Mouse (Mus musculus): ENCODE results near the gene Camk2b. TPM values are rescaled to one million over a fixed set of nuclear protein-coding genes. Genes with fewer than 3 reads are reported as not detected.

The Camk2b gene
- 39.5 TPM for polyA plus RNA-seq (2015; fragmentation: Illumina TruSeq; extraction: RNeasy Lipid Tissue Mini Kit (QIAGEN cat#74804); ENCODE audit: insufficient read depth, low read depth, low replicate concordance)

GRCm38 (mm10) chr11:6066176-6066575 lies at the start of gene Camk2b:
TSS of gene Camk2b (minus strand) at chr11:6066362.

GRCm38 (mm10) chr11:5955546-5956276 lies 110.5 kb downstream of the Camk2b start, which contains the start of gene Ykt6:
TSS of gene Ykt6 (plus strand) at chr11:5955693.

GRCm38 (mm10) chr11:5949586-5950352 lies 116.4 kb downstream of the Camk2b start, which contains the start of gene Gck:
TSS of gene Gck (minus strand) at chr11:5950081.

Other genes with a start within 250 kb of the Camk2b start
- 5.0 TPM for gene Polm, start 228.3 kb downstream of the Camk2b start, polyA plus RNA-seq (2015; fragmentation: Illumina TruSeq; extraction: RNeasy Lipid Tissue Mini Kit (QIAGEN cat#74804); ENCODE audit: insufficient read depth, low read depth, low replicate concordance)
- gene Aebp1, start 204.4 kb downstream of the Camk2b start, polyA plus RNA-seq (2015; fragmentation: Illumina TruSeq; extraction: RNeasy Lipid Tissue Mini Kit (QIAGEN cat#74804); ENCODE audit: insufficient read depth, low read depth, low replicate concordance): 44.9 TPM
- 14.9 TPM for gene Pold2, start 188.1 kb downstream of the Camk2b start, polyA plus RNA-seq (2015; fragmentation: Illumina TruSeq; extraction: RNeasy Lipid Tissue Mini Kit (QIAGEN cat#74804); ENCODE audit: insufficient read depth, low read depth, low replicate concordance)
- 2.9 TPM for gene Myl7, start 167.6 kb downstream of the Camk2b start, polyA plus RNA-seq (2015; fragmentation: Illumina TruSeq; extraction: RNeasy Lipid Tissue Mini Kit (QIAGEN cat#74804); ENCODE audit: insufficient read depth, low read depth, low replicate concordance)
- gene Gck, start 116.3 kb downstream of the Camk2b start, polyA plus RNA-seq (2015; fragmentation: Illumina TruSeq; extraction: RNeasy Lipid Tissue Mini Kit (QIAGEN cat#74804); ENCODE audit: insufficient read depth, low read depth, low replicate concordance): 10.7 TPM
- gene Ykt6, start 110.7 kb downstream of the Camk2b start, polyA plus RNA-seq (2015; fragmentation: Illumina TruSeq; extraction: RNeasy Lipid Tissue Mini Kit (QIAGEN cat#74804); ENCODE audit: insufficient read depth, low read depth, low replicate concordance): 17.0 TPM
- not detected for gene A730071L15Rik, start 133.7 kb upstream of the Camk2b start, polyA plus RNA-seq (2015; fragmentation: Illumina TruSeq; extraction: RNeasy Lipid Tissue Mini Kit (QIAGEN cat#74804); ENCODE audit: insufficient read depth, low read depth, low replicate concordance)
- gene Nudcd3, start 134.1 kb upstream of the Camk2b start, polyA plus RNA-seq (2015; fragmentation: Illumina TruSeq; extraction: RNeasy Lipid Tissue Mini Kit (QIAGEN cat#74804); ENCODE audit: insufficient read depth, low read depth, low replicate concordance): 9.9 TPM
- not detected for gene Npc1l1, start 163.8 kb upstream of the Camk2b start, polyA plus RNA-seq (2015; fragmentation: Illumina TruSeq; extraction: RNeasy Lipid Tissue Mini Kit (QIAGEN cat#74804); ENCODE audit: insufficient read depth, low read depth, low replicate concordance)
- gene Ddx56, start 201.4 kb upstream of the Camk2b start, polyA plus RNA-seq (2015; fragmentation: Illumina TruSeq; extraction: RNeasy Lipid Tissue Mini Kit (QIAGEN cat#74804); ENCODE audit: insufficient read depth, low read depth, low replicate concordance): 8.8 TPM
- 26.4 TPM for gene Tmed4, start 208.5 kb upstream of the Camk2b start, polyA plus RNA-seq (2015; fragmentation: Illumina TruSeq; extraction: RNeasy Lipid Tissue Mini Kit (QIAGEN cat#74804); ENCODE audit: insufficient read depth, low read depth, low replicate concordance)
- 25.0 TPM for gene Ogdh, start 225.3 kb upstream of the Camk2b start, polyA plus RNA-seq (2015; fragmentation: Illumina TruSeq; extraction: RNeasy Lipid Tissue Mini Kit (QIAGEN cat#74804); ENCODE audit: insufficient read depth, low read depth, low replicate concordance)